Mouse (Mus musculus) hindbrain, embryonic 11.5 days (tissue): ENCODE measurements around the gene Hmgcs1. TPM values are rescaled to one million over a fixed set of nuclear protein-coding genes. Genes with fewer than 3 reads are reported as not detected.
"Not testable (repeated sequence)": the region's sequence is repeated elsewhere in the genome, so short reads cannot be mapped to it uniquely, and the experiment has no call there.

Experiments used
- ATAC-seq: fragments of 200-750 bp; cut with Nextera tagmentation; 2 replicates; pipeline ENCODE4 v1.8.0; 2017; ENCODE audit warnings: mild to moderate bottlenecking, moderate TSS enrichment, moderate library complexity; ENCODE audit not compliant: low FRiP score
- DNase-seq: peaks from one replicate; pipeline ENCODE4 v3.0.0-alpha.2; 2015; ENCODE audit warnings: low spot score
- H3K27ac ChIP-seq: fragments of 300-500 bp; sonication (generic); 2 replicates; pipeline ENCODE4 v1.5.1; 2014; ENCODE audit warnings: mild to moderate bottlenecking, low read depth, low read length
- H3K27me3 ChIP-seq: fragments of 300-500 bp; sonication (generic); 2 replicates; pipeline ENCODE4 v1.6.1; 2014; ENCODE audit warnings: mild to moderate bottlenecking, low read length, moderate library complexity, mixed read lengths; ENCODE audit not compliant: control insufficient read depth, insufficient read depth
- H3K36me3 ChIP-seq: fragments of 300-500 bp; sonication (generic); 2 replicates; pipeline ENCODE4 v1.6.1; 2014; ENCODE audit warnings: mild to moderate bottlenecking, low read length, moderate library complexity, mixed read lengths; ENCODE audit not compliant: control insufficient read depth, insufficient read depth
- H3K4me1 ChIP-seq: fragments of 300-500 bp; sonication (generic); replicated peaks from 2 replicates; pipeline ENCODE4 v1.6.1; 2014; ENCODE audit warnings: low read length, mixed read lengths; ENCODE audit not compliant: control insufficient read depth, insufficient read depth
- H3K4me2 ChIP-seq: fragments of 300-500 bp; sonication (generic); replicated peaks from 2 replicates; pipeline ENCODE4 v1.6.1; 2014; ENCODE audit warnings: mild to moderate bottlenecking, low read depth, low read length
- H3K4me3 ChIP-seq: fragments of 300-500 bp; sonication (generic); 2 replicates; pipeline ENCODE4 v1.5.1; 2014; ENCODE audit warnings: low read depth, low read length
- H3K9ac ChIP-seq: fragments of 300-500 bp; sonication (generic); 2 replicates; pipeline ENCODE4 v1.6.1; 2014; ENCODE audit warnings: low read depth, low read length
- H3K9me3 ChIP-seq: fragments of 300-500 bp; sonication (generic); 2 replicates; pipeline ENCODE4 v1.6.1; 2016; ENCODE audit warnings: low read length; ENCODE audit not compliant: control insufficient read depth
- WGBS: fragments of 180-500 bp; shearing (Covaris S2); extraction: QIAGEN DNeasy Blood & Tissue Kit; methylation state at CpG from one replicate; pipeline ENCODE4 v1.1.7; 2014; 5-methylcytosine and 5-hydroxymethylcytosine counted together
- polyA plus RNA-seq: library from polyadenylated mRNA; unstranded; fragments of >200 nt; fragmentation: Nextera tagmentation; extraction: Ambion mirVana; gene quantifications from 2 replicates; pipeline ENCODE4 v1.2.1, GENCODE M21; 2014

Gene Hmgcs1
- polyA plus RNA-seq, 1 experiment from 2014 or later = 493 TPM

DNA sequence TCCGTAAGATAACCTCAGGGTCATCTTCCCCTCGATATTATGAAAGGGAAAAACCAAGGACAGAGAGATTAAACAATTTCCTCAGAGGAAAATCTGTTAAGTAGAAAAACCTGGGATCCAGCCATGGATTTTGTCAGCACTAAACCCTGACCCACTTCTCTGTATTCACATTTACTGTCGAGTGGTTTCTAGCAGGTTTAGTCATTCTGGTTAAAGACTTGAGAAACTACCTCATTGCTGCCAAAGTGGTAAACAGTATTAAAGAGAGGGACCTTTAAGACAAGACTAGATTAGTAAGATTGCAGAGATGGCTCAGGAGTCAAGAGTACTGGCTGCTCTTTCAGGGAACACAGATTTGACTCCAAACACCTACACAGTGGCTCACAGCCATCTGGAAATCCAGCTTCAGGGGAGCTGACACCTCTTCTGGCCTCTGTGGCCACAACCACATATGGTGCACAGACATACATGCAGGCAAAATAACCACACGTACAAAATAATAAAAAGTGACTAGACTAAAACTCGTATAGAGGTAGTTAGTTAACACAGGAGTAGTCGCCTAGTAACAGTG lies 33.2 kb upstream of the Hmgcs1 start:
- Histone ChIP-seq H3K4me1 (no peaks in the 10 kb centered on the region), H3K9me3 (no peaks in the 10 kb centered on the region), H3K9ac (no peak overlapping the region), H3K4me2 (no peak overlapping the region), H3K4me3 (no peak overlapping the region), H3K27ac (no peak overlapping the region), H3K27me3 (no peaks in the 10 kb centered on the region), H3K36me3 (no peaks in the 10 kb centered on the region)
- no peak for DNase-seq
- no peak for ATAC-seq
- 89% methylated on average over 6 of the region's 6 CpGs for WGBS

DNA sequence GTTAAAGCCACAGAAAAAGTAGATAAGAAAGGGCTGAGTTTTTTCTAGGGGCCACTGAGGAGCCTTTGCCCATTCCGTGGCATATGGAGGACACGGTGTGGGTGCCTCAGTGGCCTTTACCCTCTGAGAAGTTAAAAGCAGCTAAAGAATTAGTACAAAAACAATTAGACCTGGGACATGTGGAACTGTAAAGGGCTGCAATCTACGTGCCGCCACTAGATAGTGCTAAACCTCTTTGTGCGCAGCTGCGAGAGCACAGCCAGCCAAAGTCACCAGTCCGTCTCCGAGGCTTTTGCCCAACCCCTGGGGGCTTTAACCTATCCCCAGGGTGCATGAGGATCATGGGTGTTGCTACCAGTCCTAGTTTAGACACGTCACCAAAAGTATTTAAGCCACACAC lies 28.8 kb upstream of the Hmgcs1 start:
- 89% methylated on average over 4 of the region's 9 CpGs for WGBS
- H3K27me3 ChIP-seq, ATAC-seq, H3K4me1 ChIP-seq, H3K27ac ChIP-seq, H3K4me3 ChIP-seq, DNase-seq, H3K9me3 ChIP-seq, H3K9ac ChIP-seq, H3K36me3 ChIP-seq, H3K4me2 ChIP-seq: not testable (repeated sequence)

DNA sequence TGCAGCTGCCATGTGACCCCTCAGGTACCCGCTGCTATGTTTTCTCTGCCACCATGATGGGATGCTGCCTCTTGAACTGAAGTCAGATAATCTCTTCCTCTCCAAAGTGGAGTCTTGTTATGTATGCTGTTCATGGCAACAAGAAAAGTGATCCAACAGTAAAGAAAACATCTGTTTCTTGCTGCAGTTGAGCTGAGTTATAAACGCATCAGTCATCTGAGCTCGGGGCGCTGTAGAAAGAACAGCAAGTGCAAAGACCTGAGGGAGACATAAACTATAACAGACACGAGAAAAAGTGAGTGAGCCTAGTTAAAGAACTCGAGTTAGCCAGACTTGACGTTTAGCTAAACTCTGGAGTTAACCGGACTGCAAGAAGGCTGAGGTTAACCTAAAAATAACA lies 11.4 kb upstream of the Hmgcs1 start:
- DNase-seq = no peak

DNA sequence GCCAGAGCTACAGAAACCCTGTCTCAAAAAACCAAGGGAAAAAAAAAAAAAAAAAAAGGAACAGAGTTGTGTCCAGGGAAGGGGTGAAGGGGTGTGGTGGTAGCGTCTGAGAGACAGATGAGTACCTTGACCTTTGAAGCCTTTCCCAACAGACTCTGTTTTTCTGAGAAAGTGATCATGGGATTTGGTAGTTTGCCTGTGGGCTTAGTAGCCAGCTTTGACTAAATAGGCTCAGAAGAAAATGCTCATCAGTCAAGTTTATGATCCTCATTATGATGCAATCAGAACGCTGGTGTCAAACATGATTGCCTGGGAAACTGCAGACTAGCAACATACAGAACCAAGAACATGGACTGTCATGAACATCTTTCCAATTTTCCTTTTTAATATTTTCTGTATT lies 10.5 kb upstream of the Hmgcs1 start:
- Histone ChIP-seq H3K27ac (no peak overlapping the region), H3K36me3 (no peaks in the 10 kb centered on the region), H3K4me2 (no peak overlapping the region), H3K27me3 (no peaks in the 10 kb centered on the region), H3K4me1 (no peaks in the 10 kb centered on the region), H3K9ac (no peak overlapping the region), H3K9me3 (no peaks in the 10 kb centered on the region), H3K4me3 (no peak overlapping the region)
- no peak for ATAC-seq
- DNase-seq = no peak
- 73% methylated on average over 2 of the region's 2 CpGs for WGBS

More for the DNA sequence above, 11.4 kb upstream of the Hmgcs1 start:
- 80% methylated on average over 8 of the region's 8 CpGs for WGBS
- Histone ChIP-seq H3K4me3 (no peak overlapping the region), H3K9me3 (no peaks in the 10 kb centered on the region), H3K27ac (no peak overlapping the region), H3K36me3 (no peaks in the 10 kb centered on the region), H3K9ac (no peak overlapping the region), H3K27me3 (no peaks in the 10 kb centered on the region), H3K4me1 (no peaks in the 10 kb centered on the region), H3K4me2 (no peak overlapping the region)
- no peak for ATAC-seq

DNA sequence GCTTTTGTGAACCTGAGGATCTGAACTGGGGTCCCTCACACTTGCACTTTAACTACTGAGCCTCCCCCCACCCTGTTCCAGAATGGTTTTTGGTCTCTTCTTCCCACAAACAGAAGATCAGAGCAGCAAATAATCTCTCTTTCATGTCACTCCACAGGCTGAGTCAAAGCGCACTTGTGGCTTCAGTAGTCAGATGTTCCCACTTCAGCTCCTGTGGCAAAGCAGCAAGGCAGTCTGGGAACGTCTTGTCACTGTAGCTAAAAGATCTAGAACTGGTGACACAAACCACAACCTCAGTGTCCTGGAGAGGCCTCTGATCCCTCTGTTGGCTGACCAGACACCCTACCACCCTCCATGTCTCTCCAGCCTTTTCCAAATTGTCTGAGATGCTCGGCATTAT lies 9.0 kb upstream of the Hmgcs1 start:
- Histone ChIP-seq H3K9ac (no peak overlapping the region), H3K4me2 (no peak overlapping the region), H3K27me3 (no peaks in the 10 kb centered on the region), H3K27ac (no peak overlapping the region), H3K4me1 (no peaks in the 10 kb centered on the region), H3K9me3 (no peaks in the 10 kb centered on the region), H3K4me3 (no peak overlapping the region), H3K36me3 (no peaks in the 10 kb centered on the region)
- 90% methylated on average over 3 of the region's 3 CpGs for WGBS
- no peak for ATAC-seq
- no peak for DNase-seq

DNA sequence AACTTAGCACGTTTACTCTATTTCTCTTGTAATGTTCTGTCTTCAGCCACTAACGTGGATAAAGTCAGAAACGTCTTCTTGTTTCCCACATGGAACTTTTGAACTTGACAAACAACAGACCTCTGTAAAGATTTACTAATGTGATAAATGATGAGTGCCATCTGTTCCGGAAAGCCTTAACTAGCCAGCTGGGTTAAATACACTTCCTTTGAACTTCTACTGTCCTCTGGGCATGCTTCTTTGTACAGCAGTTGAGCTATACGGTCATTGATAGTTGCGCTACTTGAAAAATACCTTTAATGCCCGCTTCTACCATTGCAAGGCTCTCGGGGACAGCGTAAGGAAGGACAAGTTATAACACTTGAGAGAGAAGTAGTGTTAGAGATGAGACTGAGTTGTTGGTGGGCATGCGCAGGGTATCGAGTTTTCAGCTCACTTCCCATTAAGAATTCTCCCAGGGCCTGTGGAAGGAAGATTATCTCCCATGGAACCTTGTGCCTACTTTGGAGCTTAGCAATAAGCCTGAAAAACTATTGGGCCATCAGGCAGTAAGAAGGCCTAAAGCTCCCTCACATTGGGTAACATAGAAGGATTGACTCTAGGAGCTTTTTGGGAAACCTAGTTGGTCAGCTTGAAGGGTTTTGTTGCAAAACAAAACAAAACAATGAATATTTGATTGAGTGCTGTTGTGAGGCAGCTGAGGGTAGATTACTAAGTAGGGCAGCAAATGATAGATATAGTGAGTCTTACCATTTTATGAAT lies 5.6 kb upstream of the Hmgcs1 start:
- Histone ChIP-seq H3K27ac (no peak overlapping the region), H3K4me3 (no peak overlapping the region), H3K27me3 (no peaks in the 10 kb centered on the region), H3K4me1 (no peaks in the 10 kb centered on the region), H3K9me3 (no peaks in the 10 kb centered on the region), H3K36me3 (no peaks in the 10 kb centered on the region), H3K9ac (no peak overlapping the region), H3K4me2 (no peak overlapping the region)
- DNase-seq (no peak), ATAC-seq (no peak)
- 80% methylated on average over 11 of the region's 11 CpGs for WGBS

DNA sequence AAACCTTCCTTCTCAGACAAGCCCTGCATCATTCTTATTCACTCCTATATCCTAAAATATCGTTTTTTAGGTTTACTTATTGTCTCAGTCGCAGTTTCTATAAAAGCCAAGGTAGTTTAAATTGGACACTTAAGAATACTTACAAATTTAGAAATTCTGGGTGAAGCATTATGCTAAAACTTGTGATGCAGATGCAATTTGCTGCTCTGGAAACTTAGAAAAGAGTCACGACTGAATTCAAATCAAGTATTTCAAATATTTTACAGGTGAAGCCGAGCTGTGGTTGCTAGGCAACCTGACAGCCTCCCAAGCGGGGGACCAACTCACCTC lies 505 bp upstream of the Hmgcs1 start:
- no peak overlapping the region for H3K9ac ChIP-seq
- DNase-seq = no peak
- ATAC-seq = no peak

DNA sequence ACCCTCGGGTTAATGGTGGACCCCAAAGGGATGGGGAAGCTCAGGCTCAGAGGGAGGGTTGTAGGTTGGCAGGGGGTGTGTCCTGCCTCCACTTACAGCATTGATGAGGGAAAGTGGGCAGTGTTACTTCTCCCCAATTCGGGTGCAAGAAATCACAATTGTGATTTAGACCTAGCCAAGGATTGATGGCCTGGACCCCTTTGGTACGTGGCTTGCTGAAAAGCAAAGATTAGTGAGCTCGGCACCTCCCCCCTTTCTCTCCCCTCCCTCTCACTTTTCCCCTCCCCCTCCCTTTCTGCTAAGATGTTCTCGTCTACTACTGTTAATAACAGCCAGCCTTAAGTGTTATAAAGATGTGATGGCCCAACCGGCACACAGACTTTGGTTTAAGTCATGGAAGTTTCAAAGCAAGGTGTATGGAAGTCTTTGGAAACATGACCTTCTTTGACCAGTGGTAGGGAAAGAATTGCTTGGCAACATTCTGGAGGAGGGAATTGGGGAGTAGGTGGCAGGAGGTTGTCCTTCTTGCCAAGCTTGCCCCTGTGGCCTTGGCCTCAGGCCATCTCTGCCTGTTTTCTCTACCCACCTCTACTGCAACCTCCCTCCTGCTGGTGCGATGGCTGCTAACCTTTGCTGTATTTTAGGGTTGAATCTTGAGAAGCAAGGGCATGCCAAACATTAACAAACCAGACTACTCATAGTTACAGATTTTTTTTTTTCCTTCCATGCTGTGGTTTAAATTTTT lies 869 bp downstream of the Hmgcs1 start:
- H3K27ac ChIP-seq = peak overlapping the region; percentile 96
- ATAC-seq = no peak
- no peaks in the 10 kb centered on the region for H3K9me3 ChIP-seq
- H3K4me3 ChIP-seq = peak overlapping the region; percentile 93
- WGBS = 8% methylated on average over 7 of the region's 7 CpGs
- no peaks in the 10 kb centered on the region for H3K36me3 ChIP-seq
- no peaks in the 10 kb centered on the region; the same call in 1 of the 2 replicates for H3K4me1 ChIP-seq
- peak overlapping the region; percentile 71 for H3K4me2 ChIP-seq
- H3K27me3 ChIP-seq = no peaks in the 10 kb centered on the region
- DNase-seq = no peak
- peak overlapping the region; percentile 96 for H3K9ac ChIP-seq

More for the DNA sequence above, 505 bp upstream of the Hmgcs1 start:
- Histone ChIP-seq H3K4me3 (peak overlapping the region; percentile 21), H3K4me1 (no peaks in the 10 kb centered on the region; the same call in 1 of the 2 replicates), H3K4me2 (peak overlapping the region; percentile 30), H3K36me3 (no peaks in the 10 kb centered on the region), H3K27me3 (no peaks in the 10 kb centered on the region), H3K9me3 (no peaks in the 10 kb centered on the region), H3K27ac (0 out of 2 replicates have a peak overlapping the region, but pooled peaks have one; percentile 58)
- WGBS = 13% methylated on average over 5 of the region's 5 CpGs
